Mouse (Mus musculus): ENCODE results near the gene Hnrnpa3. TPM values are rescaled to one million over a fixed set of nuclear protein-coding genes. Genes with fewer than 3 reads are reported as not detected.

Gene Hnrnpa3
- polyA plus RNA-seq, 1 experiment: 36.0 TPM

DNA sequence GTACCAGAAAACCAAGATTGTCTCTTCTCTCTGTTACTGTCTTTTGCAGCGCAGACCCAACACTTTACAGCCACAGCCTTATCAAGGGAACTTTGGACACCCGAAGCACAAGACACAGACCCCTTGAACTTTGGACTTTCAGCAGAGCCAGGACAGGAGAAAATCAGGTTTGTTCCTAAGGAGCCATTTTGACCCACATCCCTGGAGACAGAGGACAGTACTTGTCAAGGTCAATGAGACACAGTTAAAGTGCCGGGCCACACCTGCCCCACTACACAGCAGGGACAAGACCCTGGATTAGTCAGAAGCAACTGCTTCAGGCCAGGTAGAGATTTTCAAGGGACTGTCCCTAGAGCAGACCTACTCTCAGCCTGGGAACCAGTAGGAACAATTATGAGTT lies 38.2 kb downstream of the Hnrnpa3 start:
- TF ChIP-seq CTCF (IDR thresholded peaks at IDR 0.05; ENCODE audit: insufficient read depth, low read length) (no peak), POLR2A (IDR thresholded peaks at IDR 0.05; ENCODE audit: borderline replicate concordance, extremely low read depth, low read depth, low read length) (no peak)
- 60% methylated on average over 3 of the region's 3 CpGs for WGBS
- Histone ChIP-seq H3K4me3 (replicated peaks; ENCODE audit: extremely low read depth, low read depth, low read length) (no peak overlapping the region), H3K4me1 (ENCODE audit: control insufficient read depth, insufficient read depth, low read length) (peaks cover 56% of the 10 kb centered on the region)
- no peak for DNase-seq

- Histone ChIP-seq H3K4me3 (replicated peaks; ENCODE audit: extremely low read depth, low read depth, low read length) (no peak overlapping the region), H3K4me1 (ENCODE audit: control insufficient read depth, insufficient read depth, low read length) (peaks cover 50% of the 10 kb centered on the region)
- WGBS: 21% methylated on average over 4 of the region's 4 CpGs
- TF ChIP-seq POLR2A (IDR thresholded peaks at IDR 0.05; ENCODE audit: borderline replicate concordance, extremely low read depth, low read depth, low read length): no peak
- no peak for TF ChIP-seq CTCF (IDR thresholded peaks at IDR 0.05; ENCODE audit: insufficient read depth, low read length)
- DNase-seq: no peak
Observed at GRCm38 (mm10) chr2:75698007-75698406, 38.9 kb downstream of the Hnrnpa3 start.

- TF ChIP-seq POLR2A (IDR thresholded peaks at IDR 0.05; ENCODE audit: borderline replicate concordance, extremely low read depth, low read depth, low read length): no peak
- no peak for TF ChIP-seq CTCF (IDR thresholded peaks at IDR 0.05; ENCODE audit: insufficient read depth, low read length)
- H3K4me3 ChIP-seq (replicated peaks; ENCODE audit: extremely low read depth, low read depth, low read length): no peak overlapping the region
- H3K4me1 ChIP-seq (ENCODE audit: control insufficient read depth, insufficient read depth, low read length): peaks cover 42% of the 10 kb centered on the region
- DNase-seq: no peak
- WGBS: 50% methylated on average over 3 of the region's 3 CpGs
Observed at GRCm38 (mm10) chr2:75698874-75699273, 39.8 kb downstream of the Hnrnpa3 start.

DNA sequence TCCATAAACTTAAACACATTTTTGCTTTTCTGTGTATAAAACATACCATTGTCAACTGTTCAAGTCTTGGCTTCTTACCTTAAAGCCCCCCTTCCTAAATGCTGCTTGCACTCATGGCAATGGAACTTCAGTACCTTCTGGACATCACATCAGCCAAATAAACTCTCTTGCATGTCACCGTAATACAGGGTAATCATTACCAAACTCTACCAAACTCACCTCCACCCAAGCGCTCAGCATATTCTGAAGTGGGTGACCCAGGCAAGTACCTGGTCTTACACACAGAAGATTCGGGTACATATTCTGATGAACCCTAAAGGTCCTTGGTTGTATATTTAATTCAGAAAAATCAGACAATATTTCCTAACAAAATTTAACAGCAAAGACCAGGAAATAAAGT lies 41.5 kb downstream of the Hnrnpa3 start:
- no peak for DNase-seq
- no peak for TF ChIP-seq CTCF (IDR thresholded peaks at IDR 0.05; ENCODE audit: insufficient read depth, low read length)
- TF ChIP-seq POLR2A (IDR thresholded peaks at IDR 0.05; ENCODE audit: borderline replicate concordance, extremely low read depth, low read depth, low read length): no peak
- WGBS: 67% methylated on average over 3 of the region's 3 CpGs
- Histone ChIP-seq H3K4me3 (replicated peaks; ENCODE audit: extremely low read depth, low read depth, low read length) (no peak overlapping the region), H3K4me1 (ENCODE audit: control insufficient read depth, insufficient read depth, low read length) (peaks cover 39% of the 10 kb centered on the region)

GRCm38 (mm10) chr2:75701207-75701606 lies 42.1 kb downstream of the Hnrnpa3 start:
- peaks cover 33% of the 10 kb centered on the region for H3K4me1 ChIP-seq (ENCODE audit: control insufficient read depth, insufficient read depth, low read length)
- 33% methylated on average over 3 of the region's 3 CpGs for WGBS
- H3K4me3 ChIP-seq (replicated peaks; ENCODE audit: extremely low read depth, low read depth, low read length): no peak overlapping the region
- no peak for DNase-seq
- TF ChIP-seq POLR2A (IDR thresholded peaks at IDR 0.05; ENCODE audit: borderline replicate concordance, extremely low read depth, low read depth, low read length): no peak
- TF ChIP-seq CTCF (IDR thresholded peaks at IDR 0.05; ENCODE audit: insufficient read depth, low read length): no peak

DNA sequence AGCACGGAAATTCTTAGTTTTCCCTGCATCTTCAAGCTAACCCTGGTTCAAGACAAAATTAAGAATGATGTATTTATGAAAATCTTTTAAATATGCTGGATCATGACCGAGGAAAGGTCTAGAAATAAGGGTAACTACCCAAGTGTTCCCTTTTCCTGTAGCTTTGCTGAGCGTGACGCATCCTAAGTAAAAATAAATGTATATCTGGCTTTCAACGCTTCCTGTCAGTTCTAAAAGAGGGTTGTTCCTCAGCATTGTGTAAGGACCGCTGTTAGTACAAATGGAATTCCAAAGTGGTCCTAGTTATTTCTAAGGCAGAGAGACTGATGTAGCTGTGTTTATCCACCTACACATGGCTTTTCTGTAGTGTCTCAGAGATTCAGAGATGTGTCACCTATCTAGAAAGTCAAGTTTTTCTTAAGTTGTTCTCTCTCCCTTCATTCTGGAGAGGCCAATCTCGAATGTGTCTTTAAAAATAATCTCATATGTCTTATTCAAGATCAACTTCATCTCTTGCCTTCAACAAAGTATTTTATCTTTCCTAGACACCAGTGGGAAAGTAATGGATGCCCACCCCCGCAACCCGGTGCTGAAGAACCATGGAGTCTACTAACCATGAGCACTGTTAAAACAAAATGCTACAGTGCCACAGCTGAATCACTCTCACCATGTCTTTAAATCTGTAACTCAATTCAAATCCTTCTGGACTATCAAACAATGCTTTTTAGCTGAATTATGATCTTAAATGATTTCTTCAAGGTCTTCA lies 42.9 kb downstream of the Hnrnpa3 start:
- WGBS: 18% methylated on average over 9 of the region's 9 CpGs
- no peak for DNase-seq
- Histone ChIP-seq H3K4me3 (replicated peaks; ENCODE audit: extremely low read depth, low read depth, low read length) (peak overlapping the region; percentile 12), H3K4me1 (ENCODE audit: control insufficient read depth, insufficient read depth, low read length) (peaks cover 28% of the 10 kb centered on the region)
- no peak for TF ChIP-seq POLR2A (IDR thresholded peaks at IDR 0.05; ENCODE audit: borderline replicate concordance, extremely low read depth, low read depth, low read length)
- TF ChIP-seq CTCF (IDR thresholded peaks at IDR 0.05; ENCODE audit: insufficient read depth, low read length): no peak

DNA sequence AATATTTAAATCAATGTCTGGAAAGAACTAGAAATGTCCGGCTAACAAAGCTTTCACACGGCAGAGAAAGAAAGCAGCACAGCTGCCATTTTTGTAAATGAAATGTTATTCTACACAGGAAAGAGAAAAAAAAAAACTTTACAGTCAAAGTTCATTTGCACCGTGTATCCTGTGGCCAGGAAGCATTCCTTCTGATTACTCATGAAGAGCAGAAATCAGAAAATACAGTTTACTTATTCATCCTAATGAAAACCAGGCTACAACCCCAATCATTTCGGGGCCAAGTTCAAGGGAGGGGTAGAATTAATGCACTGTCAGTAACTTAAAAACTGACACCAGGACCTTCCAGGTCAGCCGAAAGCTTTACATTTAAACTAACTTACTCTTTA lies 43.5 kb downstream of the Hnrnpa3 start:
- DNase-seq: no peak
- no peak for TF ChIP-seq CTCF (IDR thresholded peaks at IDR 0.05; ENCODE audit: insufficient read depth, low read length)
- no peak for TF ChIP-seq POLR2A (IDR thresholded peaks at IDR 0.05; ENCODE audit: borderline replicate concordance, extremely low read depth, low read depth, low read length)
- Histone ChIP-seq H3K4me3 (replicated peaks; ENCODE audit: extremely low read depth, low read depth, low read length) (peak overlapping the region; percentile 99), H3K4me1 (ENCODE audit: control insufficient read depth, insufficient read depth, low read length) (peaks cover 24% of the 10 kb centered on the region)
- WGBS: 4% methylated on average over 5 of the region's 5 CpGs

- TF ChIP-seq CTCF (IDR thresholded peaks at IDR 0.05; ENCODE audit: insufficient read depth, low read length): no peak
- peak; percentile 88; the same call in 1 of the 2 replicates for TF ChIP-seq POLR2A (IDR thresholded peaks at IDR 0.05; ENCODE audit: borderline replicate concordance, extremely low read depth, low read depth, low read length)
- under 1% methylated on average over 62 of the region's 62 CpGs for WGBS
- peaks cover 18% of the 10 kb centered on the region for H3K4me1 ChIP-seq (ENCODE audit: control insufficient read depth, insufficient read depth, low read length)
- peak overlapping the region; percentile 99 for H3K4me3 ChIP-seq (replicated peaks; ENCODE audit: extremely low read depth, low read depth, low read length)
- peak; percentile 95 for DNase-seq
Observed at GRCm38 (mm10) chr2:75703375-75704181, 44.5 kb downstream of the Hnrnpa3 start.

GRCm38 (mm10) chr2:75704234-75705161 lies 45.4 kb downstream of the Hnrnpa3 start, which contains the start of gene Nfe2l2:
TSS of gene Nfe2l2 (minus strand) at chr2:75704641.
- peaks cover 9% of the 10 kb centered on the region for H3K4me1 ChIP-seq (ENCODE audit: control insufficient read depth, insufficient read depth, low read length)
- peak; percentile 97 for TF ChIP-seq POLR2A (IDR thresholded peaks at IDR 0.05; ENCODE audit: borderline replicate concordance, extremely low read depth, low read depth, low read length)
- no peak for TF ChIP-seq CTCF (IDR thresholded peaks at IDR 0.05; ENCODE audit: insufficient read depth, low read length)
- under 1% methylated on average over 57 of the region's 58 CpGs for WGBS
- peak within 1 kb of the TSS; percentile 99 for H3K4me3 ChIP-seq (replicated peaks; ENCODE audit: extremely low read depth, low read depth, low read length)
- DNase-seq: peak; percentile 100

Measured in lung, adult 2 months (tissue).